Mouse (Mus musculus): ENCODE measurements around the gene Arfgef3. TPM values are rescaled to one million over a fixed set of nuclear protein-coding genes. Genes with fewer than 3 reads are reported as not detected.
"Not testable (repeated sequence)": the region's sequence is repeated elsewhere in the genome, so short reads cannot be mapped to it uniquely, and the experiment has no call there.

Gene Arfgef3
- polyA plus RNA-seq, 1 experiment from 2014 or later: 1.2 TPM

DNA sequence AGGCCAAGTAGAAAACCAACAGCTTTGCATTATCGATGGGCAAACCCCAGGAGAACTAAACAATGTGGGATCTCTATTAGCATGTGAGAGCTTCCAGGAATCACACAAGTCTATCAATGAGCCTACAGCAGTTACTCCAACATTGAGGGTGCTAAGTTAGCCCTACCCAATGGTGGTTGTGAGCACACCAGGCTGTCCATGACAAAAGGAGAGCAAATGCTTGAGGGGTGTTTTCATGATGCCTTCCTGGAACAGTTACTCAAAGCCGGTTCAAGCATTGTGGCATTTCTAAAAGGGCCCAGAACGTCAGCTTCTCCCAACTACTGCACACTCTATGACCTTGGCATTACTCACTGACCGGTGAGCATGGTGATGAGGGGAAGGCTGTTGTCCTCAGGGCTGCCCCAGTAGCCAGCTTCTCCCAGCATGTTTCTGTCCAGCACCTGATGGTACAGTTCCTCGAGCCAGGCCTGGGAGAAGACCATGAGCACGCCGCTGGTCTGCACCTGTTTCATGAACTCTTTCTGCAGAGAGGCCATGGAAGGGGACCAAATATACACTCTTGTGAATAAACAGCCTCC lies 109.3 kb downstream of the Arfgef3 start:
- ATAC-seq (ENCODE audit: insufficient read depth) (no peak), DNase-seq (no peak)
- 82% methylated on average over 7 of the region's 7 CpGs for WGBS
- Histone ChIP-seq H3K36me3 (ENCODE audit: insufficient read depth) (no peaks in the 10 kb centered on the region), H3K27me3 (ENCODE audit: insufficient read depth, low read length) (no peaks in the 10 kb centered on the region), H3K4me3 (ENCODE audit: low read depth, low read length) (no peak overlapping the region), H3K27ac (ENCODE audit: low read depth) (no peak overlapping the region), H3K9ac (no peak overlapping the region), H3K4me2 (no peak overlapping the region), H3K9me3 (ENCODE audit: low read depth, low read length) (no peaks in the 10 kb centered on the region), H3K4me1 (ENCODE audit: insufficient read depth) (no peaks in the 10 kb centered on the region)
- no peak for TF ChIP-seq CTCF (IDR thresholded peaks at IDR 0.05; ENCODE audit: low read depth)

DNA sequence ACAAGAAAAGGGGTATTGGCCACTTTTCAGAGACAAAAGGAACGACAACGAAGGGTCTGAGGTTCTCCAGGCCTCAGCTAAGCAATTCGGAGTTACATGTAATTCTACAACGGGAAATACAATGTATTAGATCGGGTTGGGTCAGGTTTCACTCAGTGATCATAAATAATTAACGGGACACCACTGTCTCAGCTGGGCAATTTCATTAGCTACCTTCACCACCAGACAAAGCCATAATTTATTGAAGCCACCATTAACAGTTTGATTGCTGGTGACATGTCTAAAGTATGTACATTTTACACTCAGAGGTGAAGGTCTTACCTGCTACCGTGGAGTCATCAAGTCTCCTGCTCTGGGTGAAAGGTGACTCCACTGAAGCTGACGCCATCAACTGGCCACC lies 113.3 kb downstream of the Arfgef3 start:
- H3K9me3 ChIP-seq (ENCODE audit: low read depth, low read length): no peaks in the 10 kb centered on the region
- TF ChIP-seq CTCF (IDR thresholded peaks at IDR 0.05; ENCODE audit: low read depth): no peak
- no peak overlapping the region for H3K27ac ChIP-seq (ENCODE audit: low read depth)
- H3K4me1 ChIP-seq (ENCODE audit: insufficient read depth): no peaks in the 10 kb centered on the region
- 81% methylated on average over 8 of the region's 8 CpGs for WGBS
- ATAC-seq (ENCODE audit: insufficient read depth): no peak
- H3K4me2 ChIP-seq: no peak overlapping the region
- no peak overlapping the region for H3K9ac ChIP-seq
- no peaks in the 10 kb centered on the region for H3K36me3 ChIP-seq (ENCODE audit: insufficient read depth)
- H3K4me3 ChIP-seq (ENCODE audit: low read depth, low read length): no peak overlapping the region
- DNase-seq: no peak
- no peaks in the 10 kb centered on the region for H3K27me3 ChIP-seq (ENCODE audit: insufficient read depth, low read length)

DNA sequence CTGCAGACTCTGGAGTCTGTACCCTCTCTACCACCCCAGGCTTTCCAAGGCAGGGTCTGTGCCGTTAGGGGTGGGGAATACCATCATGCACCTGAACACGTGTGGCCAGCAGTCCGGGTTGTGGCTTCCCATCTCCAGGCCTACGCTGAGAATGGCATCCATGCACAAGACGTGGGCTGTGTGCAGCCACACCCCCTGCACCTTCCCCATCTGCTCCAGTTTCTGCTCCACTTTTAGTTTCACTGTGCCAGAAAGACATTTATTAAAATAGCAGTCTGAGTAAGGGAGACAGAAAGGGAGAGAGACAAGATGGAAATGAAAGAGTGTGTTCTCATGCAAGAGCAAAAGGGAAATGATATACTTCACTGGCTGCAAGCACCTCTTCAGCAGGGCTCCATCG lies 116.2 kb downstream of the Arfgef3 start:
- DNase-seq: no peak
- WGBS: 88% methylated on average over 6 of the region's 6 CpGs
- no peaks in the 10 kb centered on the region for H3K4me1 ChIP-seq (ENCODE audit: insufficient read depth)

GRCm38 (mm10) chr10:18612796-18613195 lies 131.0 kb downstream of the Arfgef3 start:
- no peak for ATAC-seq (ENCODE audit: insufficient read depth)
- H3K9me3 ChIP-seq (ENCODE audit: low read depth, low read length): no peaks in the 10 kb centered on the region
- WGBS: 72% methylated on average over 2 of the region's 2 CpGs
- H3K27ac ChIP-seq (ENCODE audit: low read depth): no peak overlapping the region
- no peaks in the 10 kb centered on the region for H3K27me3 ChIP-seq (ENCODE audit: insufficient read depth, low read length)
- TF ChIP-seq CTCF (IDR thresholded peaks at IDR 0.05; ENCODE audit: low read depth): no peak
- DNase-seq: peak; percentile 30
- no peak overlapping the region for H3K9ac ChIP-seq
- H3K4me1 ChIP-seq (ENCODE audit: insufficient read depth): no peaks in the 10 kb centered on the region
- H3K36me3 ChIP-seq (ENCODE audit: insufficient read depth): no peaks in the 10 kb centered on the region
- H3K4me2 ChIP-seq: no peak overlapping the region
- no peak overlapping the region for H3K4me3 ChIP-seq (ENCODE audit: low read depth, low read length)

More for the DNA sequence above, 116.2 kb downstream of the Arfgef3 start:
- no peak for ATAC-seq (ENCODE audit: insufficient read depth)
- no peak for TF ChIP-seq CTCF (IDR thresholded peaks at IDR 0.05; ENCODE audit: low read depth)
- Histone ChIP-seq H3K27me3 (ENCODE audit: insufficient read depth, low read length) (no peaks in the 10 kb centered on the region), H3K4me3 (ENCODE audit: low read depth, low read length) (no peak overlapping the region), H3K9me3 (ENCODE audit: low read depth, low read length) (no peaks in the 10 kb centered on the region), H3K9ac (no peak overlapping the region), H3K4me2 (no peak overlapping the region), H3K36me3 (ENCODE audit: insufficient read depth) (no peaks in the 10 kb centered on the region), H3K27ac (ENCODE audit: low read depth) (no peak overlapping the region)

DNA sequence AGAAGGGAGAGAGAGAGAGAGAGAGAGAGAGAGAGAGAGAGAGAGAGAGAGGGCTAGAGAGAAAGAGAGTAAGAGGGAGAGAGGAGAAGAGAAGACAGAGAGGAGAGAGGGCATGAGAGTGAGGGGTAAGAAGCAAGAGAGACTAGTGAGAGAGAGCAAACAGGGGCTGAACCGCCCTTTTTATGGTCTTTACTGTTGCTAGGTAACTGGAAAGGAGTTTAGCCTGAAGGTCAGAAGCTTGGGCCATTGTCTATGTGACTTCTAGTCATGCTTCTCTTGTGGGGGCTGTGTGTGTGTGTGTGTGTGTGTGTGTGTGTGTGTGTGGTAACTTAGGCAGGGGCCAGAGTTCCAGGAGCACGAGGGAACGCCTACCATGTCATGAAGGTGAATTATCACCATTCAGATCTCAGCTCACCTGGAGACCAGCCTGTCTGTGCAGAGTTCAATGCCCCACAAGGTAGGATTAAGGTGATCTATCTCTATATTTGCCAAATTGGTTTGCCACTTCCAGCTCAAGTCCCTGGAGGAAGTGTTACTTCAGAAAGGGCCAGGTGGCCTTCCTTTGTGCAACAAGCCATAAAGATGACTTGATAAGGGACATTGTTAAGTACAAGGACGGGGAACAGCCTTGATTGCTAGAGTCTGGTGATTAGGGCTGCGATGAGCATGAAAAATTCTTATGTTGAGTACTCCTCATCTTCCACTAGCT lies 138.8 kb downstream of the Arfgef3 start:
- not testable (repeated sequence) for ATAC-seq (ENCODE audit: insufficient read depth)

GRCm38 (mm10) chr10:18602030-18602429 lies 141.7 kb downstream of the Arfgef3 start:
- no peak; the same call in 1 of the 2 replicates for ATAC-seq (ENCODE audit: insufficient read depth)
- peak; percentile 75 for TF ChIP-seq CTCF (IDR thresholded peaks at IDR 0.05; ENCODE audit: low read depth)

More for the DNA sequence above, 138.8 kb downstream of the Arfgef3 start:
- not testable (repeated sequence) for H3K27ac ChIP-seq (ENCODE audit: low read depth); H3K9me3 ChIP-seq (ENCODE audit: low read depth, low read length); H3K4me2 ChIP-seq; H3K27me3 ChIP-seq (ENCODE audit: insufficient read depth, low read length); H3K4me3 ChIP-seq (ENCODE audit: low read depth, low read length); H3K4me1 ChIP-seq (ENCODE audit: insufficient read depth); DNase-seq; H3K36me3 ChIP-seq (ENCODE audit: insufficient read depth); H3K9ac ChIP-seq
- 37% methylated on average over 5 of the region's 5 CpGs for WGBS

GRCm38 (mm10) chr10:18597601-18598000 lies 146.1 kb downstream of the Arfgef3 start:
- DNase-seq (no peak), ATAC-seq (ENCODE audit: insufficient read depth) (no peak)
- TF ChIP-seq CTCF (IDR thresholded peaks at IDR 0.05; ENCODE audit: low read depth): no peak
- no peaks in the 10 kb centered on the region for H3K9me3 ChIP-seq (ENCODE audit: low read depth, low read length)
- no peaks in the 10 kb centered on the region for H3K36me3 ChIP-seq (ENCODE audit: insufficient read depth)
- H3K27me3 ChIP-seq (ENCODE audit: insufficient read depth, low read length): no peaks in the 10 kb centered on the region
- H3K9ac ChIP-seq: no peak overlapping the region
- no peaks in the 10 kb centered on the region for H3K4me1 ChIP-seq (ENCODE audit: insufficient read depth)
- H3K4me2 ChIP-seq: no peak overlapping the region
- H3K27ac ChIP-seq (ENCODE audit: low read depth): no peak overlapping the region
- 91% methylated on average over 6 of the region's 6 CpGs for WGBS
- H3K4me3 ChIP-seq (ENCODE audit: low read depth, low read length): no peak overlapping the region

More at GRCm38 (mm10) chr10:18602030-18602429, 141.7 kb downstream of the Arfgef3 start:
- H3K4me1 ChIP-seq (ENCODE audit: insufficient read depth): no peaks in the 10 kb centered on the region
- H3K36me3 ChIP-seq (ENCODE audit: insufficient read depth): no peaks in the 10 kb centered on the region
- H3K27me3 ChIP-seq (ENCODE audit: insufficient read depth, low read length): no peaks in the 10 kb centered on the region
- no peak overlapping the region for H3K27ac ChIP-seq (ENCODE audit: low read depth)
- DNase-seq: peak; percentile 83
- no peaks in the 10 kb centered on the region for H3K9me3 ChIP-seq (ENCODE audit: low read depth, low read length)
- WGBS: 23% methylated on average over 3 of the region's 4 CpGs
- H3K4me2 ChIP-seq: no peak overlapping the region
- no peak overlapping the region for H3K4me3 ChIP-seq (ENCODE audit: low read depth, low read length)
- H3K9ac ChIP-seq: no peak overlapping the region

All from lung, embryonic 14.5 days (tissue).